Mouse (Mus musculus): Measurements from ENCODE around the gene Insig2.

Gene Insig2

GRCm38 (mm10) chr1:121332485-121332884 lies at the start of gene Insig2:
TSS of gene Insig2 (minus strand) at chr1:121332589.
- no peak for DNase-seq (ENCODE audit: extremely low spot score, low read depth, low spot score)

- DNase-seq (ENCODE audit: extremely low spot score, low read depth, low spot score), result no peak
Observed at GRCm38 (mm10) chr1:121381562-121381961, 49.2 kb upstream of the Insig2 start.

GRCm38 (mm10) chr1:121380033-121380432 lies 47.6 kb upstream of the Insig2 start:
- no peak for DNase-seq (ENCODE audit: extremely low spot score, low read depth, low spot score)

- no peak for DNase-seq (ENCODE audit: extremely low spot score, low read depth, low spot score)
Observed at GRCm38 (mm10) chr1:121377901-121378300, 45.5 kb upstream of the Insig2 start.

- no peak for DNase-seq (ENCODE audit: extremely low spot score, low read depth, low spot score)
Observed at GRCm38 (mm10) chr1:121377410-121377809, 45.0 kb upstream of the Insig2 start.

- DNase-seq (ENCODE audit: extremely low spot score, low read depth, low spot score), result no peak
Observed at GRCm38 (mm10) chr1:121373631-121374030, 41.2 kb upstream of the Insig2 start.

GRCm38 (mm10) chr1:121372656-121373055 lies 40.3 kb upstream of the Insig2 start:
- no peak for DNase-seq (ENCODE audit: extremely low spot score, low read depth, low spot score)

GRCm38 (mm10) chr1:121371449-121371848 lies 39.1 kb upstream of the Insig2 start:
- DNase-seq (ENCODE audit: extremely low spot score, low read depth, low spot score), result no peak

- peak; percentile 3 for DNase-seq (ENCODE audit: extremely low spot score, low read depth, low spot score)
Observed at GRCm38 (mm10) chr1:121367257-121367656, 34.9 kb upstream of the Insig2 start.

GRCm38 (mm10) chr1:121360561-121360960 lies 28.2 kb upstream of the Insig2 start:
- DNase-seq (ENCODE audit: extremely low spot score, low read depth, low spot score), result no peak

GRCm38 (mm10) chr1:121359680-121360079 lies 27.3 kb upstream of the Insig2 start:
- DNase-seq (ENCODE audit: extremely low spot score, low read depth, low spot score), result no peak

- no peak for DNase-seq (ENCODE audit: extremely low spot score, low read depth, low spot score)
Observed at GRCm38 (mm10) chr1:121353779-121354178, 21.4 kb upstream of the Insig2 start.

GRCm38 (mm10) chr1:121351037-121351436 lies 18.6 kb upstream of the Insig2 start:
- DNase-seq (ENCODE audit: extremely low spot score, low read depth, low spot score), result no peak

GRCm38 (mm10) chr1:121350616-121351015 lies 18.2 kb upstream of the Insig2 start:
- no peak for DNase-seq (ENCODE audit: extremely low spot score, low read depth, low spot score)

GRCm38 (mm10) chr1:121348875-121349847 lies 16.8 kb upstream of the Insig2 start:
- no peak for DNase-seq (ENCODE audit: extremely low spot score, low read depth, low spot score)

GRCm38 (mm10) chr1:121343966-121344365 lies 11.6 kb upstream of the Insig2 start:
- no peak for DNase-seq (ENCODE audit: extremely low spot score, low read depth, low spot score)

GRCm38 (mm10) chr1:121335789-121336188 lies 3.4 kb upstream of the Insig2 start:
- DNase-seq (ENCODE audit: extremely low spot score, low read depth, low spot score), result no peak

- DNase-seq (ENCODE audit: extremely low spot score, low read depth, low spot score), result no peak
Observed at GRCm38 (mm10) chr1:121333986-121334703, 1.8 kb upstream of the Insig2 start.

- no peak for DNase-seq (ENCODE audit: extremely low spot score, low read depth, low spot score)
Observed at GRCm38 (mm10) chr1:121330621-121331020, 1.8 kb downstream of the Insig2 start.

GRCm38 (mm10) chr1:121329391-121329790 lies 3.0 kb downstream of the Insig2 start:
- no peak for DNase-seq (ENCODE audit: extremely low spot score, low read depth, low spot score)

- DNase-seq (ENCODE audit: extremely low spot score, low read depth, low spot score), result no peak
Observed at GRCm38 (mm10) chr1:121328193-121328555, 4.2 kb downstream of the Insig2 start.
